Mouse (Mus musculus): ENCODE results near the gene Pon3. TPM values are rescaled to one million over a fixed set of nuclear protein-coding genes. Genes with fewer than 3 reads are reported as not detected.

Pon3 gene
- 29.3 and 38.2 TPM in 2 replicates for polyA plus RNA-seq (2012; rRNA removed)

DNA sequence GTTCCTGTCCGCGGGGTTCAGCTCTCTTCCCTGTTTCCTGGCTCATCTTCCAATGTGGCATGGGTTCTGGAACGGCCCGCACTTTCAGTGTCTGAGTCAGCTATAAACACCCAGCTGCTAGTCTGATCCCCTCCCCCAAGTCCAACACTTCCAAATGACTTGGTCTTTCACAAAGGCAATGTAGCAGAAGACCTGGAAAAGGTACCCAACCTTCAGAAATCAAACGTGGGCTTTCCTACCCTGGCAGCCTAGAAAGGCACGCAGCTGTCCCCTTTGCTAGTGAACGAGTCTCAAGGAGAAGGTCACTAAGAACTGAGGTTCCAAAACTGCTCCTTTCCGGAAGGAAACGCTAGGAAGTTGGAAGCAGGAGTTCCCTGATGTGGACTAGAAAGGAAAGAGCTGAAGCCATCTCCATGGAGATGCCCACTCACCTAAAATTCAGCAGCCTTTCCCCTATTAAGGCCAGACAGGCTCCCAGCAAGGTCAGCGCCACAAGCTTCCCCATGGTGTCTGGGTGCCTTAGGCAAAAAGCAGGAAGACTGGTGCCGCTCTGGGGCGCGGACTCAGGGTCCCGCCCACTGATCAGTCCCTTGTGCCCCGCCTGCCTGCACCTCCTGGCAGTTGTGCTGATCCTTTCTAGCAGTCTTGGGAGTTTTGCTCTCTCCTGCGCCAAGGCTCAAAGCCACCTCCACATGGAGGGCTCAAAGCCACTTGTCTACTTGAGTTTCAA is at the start of gene Pon3:
TSS of gene Pon3 (minus strand) at position 565 of the 730 bp plus-strand sequence.
- no peak for DNase-seq (ENCODE audit: low read depth)

DNA sequence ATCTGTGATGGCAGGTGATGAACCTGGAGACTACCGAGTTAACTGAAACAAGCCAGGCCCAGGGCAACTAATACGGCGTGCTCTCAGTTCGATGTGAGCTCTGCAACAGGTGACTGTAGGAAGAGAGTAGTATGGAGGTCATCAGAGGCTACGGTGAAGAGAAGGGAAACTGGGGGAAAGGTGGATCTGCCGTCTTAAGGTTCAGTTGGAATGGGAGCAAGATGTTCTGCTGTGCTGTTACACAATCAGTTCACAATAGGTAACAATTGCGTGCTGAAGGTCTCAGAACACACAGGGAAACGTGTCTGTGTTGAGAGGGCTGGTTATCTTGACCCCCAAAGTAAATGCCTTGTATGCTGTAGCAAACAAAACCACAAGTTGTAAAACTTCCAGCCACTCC is 48.9 kb upstream of the Pon3 start:
- no peak for DNase-seq (ENCODE audit: low read depth)

DNA sequence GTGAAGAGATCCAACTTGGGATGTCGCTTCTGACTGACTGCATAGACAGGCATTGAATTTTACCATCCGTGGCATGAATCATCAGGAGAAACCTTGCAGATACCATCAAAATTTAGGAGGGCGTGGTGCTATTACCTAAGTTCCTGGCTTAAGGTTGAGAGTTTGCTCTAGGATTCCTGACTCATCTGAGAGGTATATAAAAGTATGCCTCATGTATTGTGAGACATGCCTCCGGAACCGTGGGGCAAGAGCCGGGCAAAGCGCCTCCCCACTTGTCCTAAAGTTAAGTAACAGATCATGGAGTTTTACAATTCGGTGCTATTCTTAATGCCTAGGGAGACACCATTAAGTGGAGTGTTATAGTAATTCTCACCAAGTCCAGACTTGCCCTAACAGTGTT is 44.5 kb upstream of the Pon3 start:
- DNase-seq (ENCODE audit: low read depth) = peak; percentile 98

DNA sequence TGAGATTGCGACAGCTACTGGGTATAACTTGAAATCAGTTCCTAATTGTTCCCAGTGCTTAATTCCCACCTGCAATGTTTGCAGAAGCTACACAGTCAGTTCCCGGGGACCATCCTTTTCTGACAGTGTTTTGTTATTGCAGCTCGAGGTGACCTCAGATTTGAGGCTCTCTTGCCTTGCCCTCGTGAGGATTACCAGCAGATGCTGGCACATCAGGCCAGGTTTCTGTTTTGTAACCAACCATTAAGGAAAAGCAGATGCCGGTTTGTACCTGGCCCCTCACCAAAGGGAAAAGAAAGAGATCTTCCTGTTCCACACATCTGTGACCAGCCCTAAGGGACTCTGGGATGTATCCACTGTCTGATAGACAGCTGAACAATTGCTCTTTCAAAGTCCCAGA is 43.5 kb upstream of the Pon3 start:
- no peak for DNase-seq (ENCODE audit: low read depth)

DNA sequence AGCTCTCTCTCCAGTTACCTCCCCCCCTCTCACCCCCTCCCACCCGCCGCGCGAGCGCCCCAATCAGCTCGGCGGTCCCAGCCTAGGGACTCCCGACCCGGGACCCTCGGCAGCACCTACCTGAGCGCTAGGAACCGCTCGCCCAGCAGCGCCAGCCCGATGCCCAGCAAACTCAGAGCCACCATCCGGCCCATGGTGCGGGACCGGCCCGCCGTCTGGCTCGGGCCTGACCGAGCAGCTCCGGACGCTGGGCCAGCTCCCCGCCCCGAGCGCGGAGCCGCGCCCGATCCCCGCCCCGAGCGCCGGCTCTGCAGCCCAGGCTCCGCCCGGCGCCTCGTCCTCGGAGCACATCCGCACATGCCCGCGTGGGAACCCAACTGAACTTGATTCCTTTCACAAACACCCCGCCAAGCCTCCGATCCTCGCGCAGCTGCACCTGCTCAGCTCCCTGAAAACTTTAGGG is 42.0 kb upstream of the Pon3 start, which contains the start of gene Pon2:
TSS of gene Pon2 (minus strand) at position 364 of the 463 bp plus-strand sequence.
- DNase-seq (ENCODE audit: low read depth) = no peak

DNA sequence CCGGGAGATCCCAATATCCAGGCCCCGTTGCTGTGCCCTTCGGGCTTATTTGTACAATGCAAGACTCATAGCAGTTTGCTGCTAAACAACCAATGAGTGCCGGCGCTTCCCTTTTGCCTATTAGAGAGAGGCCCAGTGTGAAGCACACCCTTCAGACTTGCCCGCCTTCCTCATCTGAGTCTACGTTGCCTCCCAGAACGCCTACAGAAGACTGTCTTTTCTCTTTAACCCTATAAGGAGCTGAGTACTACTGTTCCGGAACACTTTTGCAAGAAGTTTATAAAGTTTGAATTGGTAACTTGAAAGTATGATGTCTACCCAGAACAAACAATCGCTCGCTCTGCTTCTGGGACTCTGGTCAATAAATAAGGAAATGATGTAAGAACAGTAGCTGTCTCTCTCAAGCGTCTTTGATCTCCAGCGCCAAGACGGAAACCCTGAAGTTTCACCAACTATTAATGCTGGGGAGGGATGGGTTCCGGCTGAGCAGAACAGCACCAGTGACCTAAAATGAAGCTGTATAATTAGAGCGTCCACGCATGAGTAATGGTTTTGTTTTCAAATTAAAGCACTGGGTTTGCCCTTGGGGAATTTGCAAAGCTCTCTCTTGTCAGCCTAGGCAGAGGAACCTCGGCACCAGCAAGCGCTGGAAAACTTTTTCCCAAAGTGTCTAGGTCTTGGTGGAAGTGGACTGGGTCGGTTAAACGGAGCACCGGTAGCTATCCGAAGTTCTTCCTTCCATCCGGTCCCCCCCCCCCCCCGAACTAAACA is 41.4 kb upstream of the Pon3 start:
- no peak for DNase-seq (ENCODE audit: low read depth)

DNA sequence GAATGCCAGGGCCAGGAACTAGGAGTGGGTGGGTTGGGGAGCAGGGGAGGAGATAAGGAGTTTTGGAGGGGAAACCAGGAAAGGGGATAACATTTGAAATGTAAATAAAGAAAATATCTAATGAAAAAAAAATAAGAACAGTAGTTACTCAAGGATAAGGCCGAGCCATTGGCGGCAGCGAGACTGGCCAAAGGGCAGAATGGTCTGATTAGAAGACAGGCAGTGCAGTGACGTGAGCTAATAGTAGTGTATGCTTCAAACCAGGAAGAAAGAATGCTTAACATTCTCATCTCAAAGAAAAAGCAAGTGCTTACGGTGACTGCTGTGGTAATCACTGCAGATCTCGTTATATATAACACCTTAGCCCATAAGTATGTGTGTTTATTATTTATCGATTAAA is 40.0 kb upstream of the Pon3 start:
- no peak for DNase-seq (ENCODE audit: low read depth)

DNA sequence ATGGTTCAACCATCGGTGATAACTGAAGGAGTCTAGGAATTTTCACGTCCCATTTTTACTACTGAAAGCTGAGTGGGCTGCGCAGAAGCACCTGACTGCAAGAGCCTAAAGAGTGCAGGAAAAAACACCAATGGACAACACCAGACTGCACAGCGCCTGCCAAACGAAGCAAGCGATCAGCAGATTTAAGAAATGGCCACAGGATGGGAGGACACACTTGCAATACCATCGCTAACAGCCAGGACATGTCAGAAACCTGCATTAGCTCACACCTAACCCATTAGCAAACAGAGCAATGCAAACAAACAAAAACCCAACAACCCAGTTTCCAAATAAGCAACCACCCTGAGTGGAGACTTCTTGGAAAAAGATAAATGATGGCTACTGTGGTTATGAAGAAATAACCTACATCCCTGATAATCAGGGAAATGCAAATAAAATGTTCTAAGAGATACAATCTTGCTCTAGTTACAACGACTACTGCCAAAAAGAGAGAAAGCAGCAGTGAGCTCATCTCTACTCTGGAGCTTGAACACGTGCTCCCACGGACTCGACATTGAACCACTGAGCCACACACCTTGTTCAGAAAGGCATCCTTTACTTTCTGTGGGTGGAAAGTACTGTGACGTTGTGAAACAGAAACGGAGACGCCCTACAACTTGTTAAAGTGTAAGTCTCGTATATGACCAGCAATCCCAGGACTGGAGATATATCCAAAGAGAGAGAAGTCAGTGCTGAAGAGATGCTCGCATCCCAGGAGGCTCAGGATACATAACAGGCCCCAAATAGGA is 38.8 kb upstream of the Pon3 start:
- DNase-seq (ENCODE audit: low read depth) = no peak

DNA sequence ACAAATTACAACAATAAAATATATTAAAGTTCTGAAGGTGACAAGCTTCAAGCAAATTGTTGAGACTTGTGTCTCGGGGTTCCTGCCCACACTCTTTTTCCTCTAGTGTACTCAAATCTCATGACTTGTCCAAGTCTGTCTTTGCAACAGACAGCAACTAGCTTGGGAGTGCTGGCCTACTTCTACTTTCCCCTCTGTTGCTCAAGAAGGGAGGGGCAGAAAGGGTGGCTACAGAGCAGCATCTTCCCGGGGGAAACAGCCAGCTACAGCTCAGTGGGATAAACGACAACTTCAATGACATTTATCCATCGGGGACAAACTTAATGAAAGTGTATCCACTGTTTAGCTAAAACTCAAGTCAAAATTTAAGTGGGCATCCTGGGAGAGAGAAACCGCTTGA is 36.8 kb upstream of the Pon3 start:
- no peak for DNase-seq (ENCODE audit: low read depth)

DNA sequence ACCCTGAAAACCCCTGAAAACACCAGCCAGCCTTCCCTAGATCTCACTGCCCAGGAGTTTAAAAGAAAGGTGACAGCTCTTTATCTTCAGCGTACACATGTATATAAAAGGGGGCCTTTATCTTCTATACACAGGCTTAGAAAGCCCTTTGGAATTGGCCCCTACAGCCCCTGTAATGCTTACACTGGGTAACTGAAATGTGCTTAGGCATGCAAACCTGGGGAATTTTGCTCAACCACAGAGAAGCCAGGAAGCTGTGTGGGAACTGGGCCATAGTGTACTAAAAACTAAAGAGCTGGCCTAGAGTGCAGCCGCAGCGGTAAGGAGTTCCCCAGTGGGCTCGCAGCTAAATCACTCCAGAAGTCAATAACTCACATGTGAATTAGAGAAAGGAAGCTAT is 35.4 kb upstream of the Pon3 start:
- DNase-seq (ENCODE audit: low read depth) = no peak

DNA sequence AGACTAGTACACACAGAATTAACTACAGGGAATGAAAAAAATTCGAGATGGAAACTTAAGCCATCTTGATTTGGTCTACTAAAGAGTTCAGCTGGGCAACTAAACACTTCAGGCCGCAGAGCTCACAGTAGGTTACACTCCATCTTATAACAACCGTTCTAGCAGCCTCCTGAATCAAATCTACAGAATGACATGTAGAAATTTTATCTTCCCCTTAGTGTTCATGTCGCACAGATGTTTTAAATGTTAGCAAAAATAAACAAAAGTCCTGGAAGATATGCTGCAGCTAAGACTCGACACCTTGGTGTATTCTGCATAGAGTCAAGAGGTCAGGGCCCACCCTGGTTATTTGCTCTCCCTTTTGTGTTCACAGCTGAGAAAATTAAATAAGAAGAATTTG is 31.8 kb upstream of the Pon3 start:
- DNase-seq (ENCODE audit: low read depth) = no peak

DNA sequence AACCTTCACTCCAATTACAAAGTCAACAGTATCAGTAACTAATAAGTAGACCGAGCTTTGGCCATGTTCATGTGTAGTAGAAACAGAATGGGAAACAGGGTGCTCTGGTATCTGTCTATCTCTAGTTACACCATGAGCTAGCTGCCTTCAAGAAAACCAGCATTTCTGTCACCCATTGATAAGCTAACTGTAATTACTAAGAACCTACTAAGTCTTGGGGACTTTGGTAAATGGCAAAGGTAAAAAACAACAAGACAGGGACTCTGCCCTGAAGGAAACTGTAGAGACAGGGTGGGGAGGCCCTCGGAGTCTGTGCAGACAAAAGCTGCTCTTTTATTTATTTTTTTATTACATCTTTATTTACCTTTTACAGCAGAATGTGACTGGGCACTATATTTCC is 31.3 kb upstream of the Pon3 start:
- DNase-seq (ENCODE audit: low read depth) = no peak

DNA sequence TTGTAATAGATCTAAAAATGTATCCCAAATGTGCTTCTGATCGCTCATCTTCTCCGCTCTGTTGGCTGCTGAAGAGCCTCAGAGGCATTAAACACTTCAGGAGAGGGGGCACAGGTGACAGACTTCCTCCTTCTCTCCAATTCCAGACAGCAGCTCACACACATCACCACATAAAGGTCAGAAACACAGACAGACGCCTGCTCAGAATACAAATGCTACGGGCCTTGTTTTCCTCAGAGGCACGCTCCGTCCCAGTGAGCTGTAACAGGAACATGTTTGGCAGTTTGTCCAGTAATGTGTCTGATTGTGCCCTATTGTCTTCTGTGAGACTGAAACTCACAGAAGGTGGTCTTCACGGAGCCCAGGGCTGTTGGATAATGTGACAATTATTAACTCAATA is 26.3 kb upstream of the Pon3 start:
- DNase-seq (ENCODE audit: low read depth) = no peak

DNA sequence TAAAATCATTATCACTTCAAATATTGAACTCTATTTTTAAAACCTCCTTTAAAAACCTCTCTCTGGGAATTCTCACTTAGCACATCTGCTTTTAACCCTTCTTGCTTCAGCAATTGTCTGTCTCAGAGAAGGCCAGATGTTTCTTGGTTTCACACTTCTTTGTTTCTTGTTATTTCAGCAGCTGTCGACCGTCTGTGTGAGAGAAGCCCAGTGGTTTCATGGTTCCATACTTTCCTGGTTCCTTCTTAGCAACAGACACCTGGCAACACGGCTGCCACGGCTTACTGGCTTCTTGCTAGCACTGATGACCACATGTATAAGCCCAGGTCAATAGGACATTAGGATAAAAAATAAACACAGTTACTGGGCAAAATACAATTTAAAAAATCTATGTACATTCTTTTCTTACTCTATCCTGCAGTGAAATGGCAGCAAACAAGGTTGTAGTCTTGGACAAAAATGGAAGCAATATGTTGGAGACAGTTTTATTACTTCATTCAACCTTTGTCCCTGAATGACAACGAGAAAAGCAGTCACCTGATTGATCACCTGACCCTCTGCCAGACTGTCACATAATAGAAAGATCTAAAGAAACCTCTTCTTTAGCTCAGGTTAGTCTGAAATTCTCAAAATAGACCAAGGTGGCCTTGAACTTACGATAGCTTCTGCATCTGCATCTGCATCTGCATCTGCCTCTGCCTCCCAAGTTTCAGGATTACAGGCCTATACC is 24.7 kb upstream of the Pon3 start:
- DNase-seq (ENCODE audit: low read depth) = no peak

DNA sequence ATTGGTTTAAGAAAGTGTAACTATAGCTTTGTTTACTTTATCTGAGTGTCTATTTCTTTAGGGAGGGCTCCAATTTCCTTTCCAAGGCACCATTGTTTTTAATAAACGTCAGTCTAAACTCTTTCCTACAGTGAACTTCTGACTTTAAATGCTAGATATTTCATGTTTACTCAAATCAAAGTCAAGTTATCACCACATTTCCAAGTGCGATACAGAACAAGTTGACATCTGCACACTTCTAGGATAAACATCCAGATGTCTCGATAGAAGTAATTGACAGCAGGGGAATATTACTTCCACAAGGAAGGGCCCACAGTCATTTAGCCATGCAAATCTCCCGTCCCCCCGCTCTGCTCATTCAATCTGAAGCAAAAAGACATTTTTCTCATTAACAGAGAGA is 21.9 kb upstream of the Pon3 start:
- no peak for DNase-seq (ENCODE audit: low read depth)

DNA sequence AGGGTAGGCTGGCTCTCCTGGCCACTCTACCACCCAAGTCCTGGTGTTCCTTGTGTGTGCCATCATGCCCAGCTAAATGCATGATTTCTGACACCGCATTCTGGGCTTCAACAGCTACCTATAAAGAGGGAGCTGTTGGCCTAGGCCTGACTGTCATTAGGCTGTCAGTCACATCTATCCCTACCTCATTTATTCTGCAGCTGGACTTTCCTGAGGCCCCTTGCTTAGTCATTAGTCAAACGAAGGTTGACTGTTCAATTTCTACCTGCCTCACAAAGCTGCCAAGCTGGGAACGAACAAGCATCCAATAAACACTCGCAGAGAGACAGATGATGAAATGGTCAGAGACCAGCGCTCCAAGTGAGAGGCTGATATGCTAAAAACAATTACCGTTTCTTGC is 13.6 kb upstream of the Pon3 start:
- DNase-seq (ENCODE audit: low read depth) = no peak

DNA sequence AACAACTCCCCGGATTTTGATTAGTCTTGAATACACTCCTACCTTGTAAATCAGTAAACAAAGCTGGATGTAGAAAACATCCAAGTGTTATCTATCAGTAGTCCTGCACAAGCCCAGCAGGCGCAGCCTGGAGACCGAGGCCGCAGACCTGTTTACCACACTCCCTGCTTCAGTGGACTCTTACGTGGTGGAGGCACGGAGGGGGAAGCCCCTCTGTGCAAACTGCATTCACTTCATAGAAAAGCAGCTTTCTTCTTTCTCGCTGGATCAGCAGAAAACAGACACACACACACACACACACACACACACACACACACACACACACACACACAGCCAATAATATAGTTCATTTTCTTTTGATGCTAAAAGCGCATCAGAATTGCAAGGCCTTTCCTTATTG is 8.7 kb upstream of the Pon3 start:
- DNase-seq (ENCODE audit: low read depth) = no peak

DNA sequence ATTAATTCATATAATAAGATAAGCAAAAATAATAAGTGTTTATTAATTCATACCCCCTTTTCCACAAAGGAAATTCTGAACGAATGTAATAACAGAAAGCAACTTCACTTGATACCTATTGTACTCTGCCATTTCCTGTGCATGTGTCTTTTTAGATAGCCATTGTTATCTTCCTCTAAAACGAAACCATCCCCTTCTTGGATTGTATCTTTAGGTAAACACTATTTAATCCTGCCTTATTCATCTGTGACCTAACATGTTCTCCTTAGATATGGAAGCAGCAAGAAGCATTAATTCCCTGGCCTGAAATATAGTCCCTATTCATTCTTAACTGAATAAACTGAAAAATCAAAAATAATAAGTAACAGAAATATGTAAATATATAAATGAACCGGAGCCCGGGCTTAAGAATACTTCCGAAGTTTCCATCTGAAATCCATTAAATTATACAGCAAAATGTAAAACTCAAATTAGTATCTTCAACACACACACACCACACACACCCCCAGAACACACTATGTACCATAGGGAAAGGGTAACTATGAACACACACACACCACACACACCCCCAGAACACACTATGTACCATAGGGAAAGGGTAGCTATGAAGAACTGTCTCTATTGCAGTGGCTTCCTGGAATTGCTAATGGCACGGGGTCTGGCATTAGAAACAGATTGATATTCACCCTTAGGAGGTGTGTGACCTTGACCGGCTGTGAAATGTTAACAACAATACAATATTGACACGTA is 7.3 kb upstream of the Pon3 start:
- no peak for DNase-seq (ENCODE audit: low read depth)

DNA sequence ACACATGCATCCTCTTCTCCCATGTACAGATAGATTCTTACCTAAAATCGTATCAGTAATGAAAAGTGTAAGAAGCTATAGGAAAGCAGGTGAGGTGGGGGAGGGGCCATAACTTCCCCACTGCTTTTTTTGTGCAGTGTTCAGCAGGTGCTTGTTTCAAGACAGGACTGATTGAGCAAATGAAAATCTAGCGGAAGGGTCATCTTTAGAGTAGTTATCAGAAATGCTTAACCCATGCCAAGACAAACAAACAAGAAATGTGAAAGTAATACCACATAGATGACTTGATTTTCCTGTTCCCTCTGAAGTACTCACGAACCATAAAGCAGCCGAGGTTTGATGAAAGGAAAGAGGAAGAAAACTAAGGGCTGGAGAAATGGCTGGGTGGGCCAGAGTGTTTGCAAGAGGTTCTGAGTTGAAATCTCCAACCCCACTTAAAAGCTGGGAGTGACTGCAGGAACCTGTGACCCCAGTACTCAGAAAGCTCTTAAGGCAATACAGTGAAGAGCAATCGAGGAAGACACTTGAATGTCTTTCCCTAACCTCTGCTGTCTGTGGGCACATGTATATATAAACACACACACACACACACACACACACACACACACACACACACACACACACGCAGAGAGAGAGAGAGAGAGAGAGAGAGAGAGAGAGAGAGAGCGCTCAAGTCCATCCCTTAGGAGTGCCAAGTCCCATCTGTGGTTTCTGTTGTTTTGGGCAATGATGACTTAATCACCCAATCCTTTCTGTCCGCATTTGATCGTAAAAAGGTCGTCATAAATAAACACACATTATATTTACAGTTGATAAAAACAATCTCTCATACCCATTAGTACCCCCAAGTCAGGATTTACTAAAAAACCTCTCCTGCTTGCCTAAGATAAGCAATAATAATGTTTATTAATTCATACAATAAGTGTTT is 6.5 kb upstream of the Pon3 start:
- DNase-seq (ENCODE audit: low read depth) = no peak

DNA sequence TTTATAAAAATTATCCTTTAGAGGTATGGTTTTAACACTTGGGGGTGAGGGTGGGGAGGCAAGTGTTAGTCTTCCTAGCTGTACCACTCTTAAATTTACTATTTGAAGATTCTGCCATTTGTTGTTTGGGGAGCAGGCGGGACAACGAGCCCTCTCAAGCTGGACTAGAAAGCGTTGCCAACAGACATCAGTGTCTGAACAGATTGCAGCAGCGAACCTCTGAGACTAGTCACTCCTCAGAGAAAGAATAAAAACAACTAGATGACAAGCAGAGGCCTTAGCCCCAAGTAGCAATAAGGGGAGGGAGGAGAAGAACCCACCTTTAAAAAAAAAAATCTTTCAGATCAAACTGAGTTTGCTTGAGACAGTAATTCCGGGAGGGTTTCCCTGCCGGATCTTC is 795 bp downstream of the Pon3 start:
- no peak for DNase-seq (ENCODE audit: low read depth)
